Mouse (Mus musculus) midbrain, embryonic 14.5 days (tissue): ENCODE data around the gene Plxnb2. TPM values are rescaled to one million over a fixed set of nuclear protein-coding genes. Genes with fewer than 3 reads are reported as not detected.

Source experiments
- ATAC-seq: fragments of 200-750 bp; cut with Nextera tagmentation; 2 replicates; pipeline ENCODE4 v1.8.0; 2017; ENCODE audit warnings: moderate number of reproducible peaks, moderate library complexity; ENCODE audit not compliant: low FRiP score, low TSS enrichment
- DNase-seq: peaks from one replicate; pipeline ENCODE4 v3.0.0-alpha.2; 2015
- H3K27ac ChIP-seq: fragments of 300-500 bp; sonication (generic); replicated peaks from 2 replicates; pipeline ENCODE4 v1.5.1; 2014; ENCODE audit warnings: mild to moderate bottlenecking, low read depth, low read length, moderate library complexity
- H3K27me3 ChIP-seq: fragments of 300-500 bp; sonication (generic); 2 replicates; pipeline ENCODE4 v1.6.1; 2014; ENCODE audit warnings: low read length, control low read depth, mixed read lengths; ENCODE audit not compliant: control insufficient read depth, insufficient read depth
- H3K36me3 ChIP-seq: fragments of 300-500 bp; sonication (generic); 2 replicates; pipeline ENCODE4 v1.6.1; 2014; ENCODE audit warnings: low read length, control low read depth; ENCODE audit not compliant: control insufficient read depth, insufficient read depth
- H3K4me1 ChIP-seq: fragments of 300-500 bp; sonication (generic); 2 replicates; pipeline ENCODE4 v1.6.1; 2014; ENCODE audit warnings: mild to moderate bottlenecking, antibody characterized with exemption, low read length, control low read depth; ENCODE audit not compliant: control insufficient read depth, insufficient read depth
- H3K4me2 ChIP-seq: fragments of 300-500 bp; sonication (generic); 2 replicates; pipeline ENCODE4 v1.6.1; 2014; ENCODE audit warnings: mild to moderate bottlenecking, low read length, moderate library complexity
- H3K4me3 ChIP-seq: fragments of 300-500 bp; sonication (generic); replicated peaks from 2 replicates; pipeline ENCODE4 v1.5.1; 2014; ENCODE audit warnings: low read depth, low read length
- H3K9ac ChIP-seq: fragments of 300-500 bp; sonication (generic); replicated peaks from 2 replicates; pipeline ENCODE4 v1.6.1; 2014; ENCODE audit warnings: mild to moderate bottlenecking, low read length, moderate library complexity
- H3K9me3 ChIP-seq: fragments of 300-500 bp; sonication (generic); 2 replicates; pipeline ENCODE4 v1.6.1; 2016; ENCODE audit warnings: low read length, control low read depth, mixed read lengths; ENCODE audit not compliant: control insufficient read depth
- WGBS: fragments of 180-500 bp; shearing (Covaris S2); extraction: QIAGEN DNeasy Blood & Tissue Kit; methylation state at CpG from one replicate; pipeline ENCODE4 v1.1.7; 2014; 5-methylcytosine and 5-hydroxymethylcytosine counted together
- polyA plus RNA-seq: library from polyadenylated mRNA; unstranded; fragments of >200 nt; fragmentation: Nextera tagmentation; extraction: Ambion mirVana; gene quantifications from 2 replicates; pipeline ENCODE4 v1.2.1, GENCODE M21; 2014

The Plxnb2 gene
- polyA plus RNA-seq, 1 experiment from 2014 or later, result 107 TPM

GRCm38 (mm10) chr15:89148496-89149270, 31.9 kb downstream of the Plxnb2 start:
- no peaks in the 10 kb centered on the region for H3K9me3 ChIP-seq
- WGBS, result 3% methylated on average over 25 of the region's 25 CpGs
- DNase-seq (no peak), ATAC-seq (no peak)
- peaks cover 39% of the 10 kb centered on the region for H3K4me1 ChIP-seq
- H3K4me2 ChIP-seq, result peak overlapping the region; percentile 79
- peak overlapping the region; percentile 73 for H3K4me3 ChIP-seq
- H3K27ac ChIP-seq, result peak overlapping the region; percentile 90
- H3K36me3 ChIP-seq, result peaks cover 24% of the 10 kb centered on the region
- peak overlapping the region; percentile 90 for H3K9ac ChIP-seq
- no peaks in the 10 kb centered on the region for H3K27me3 ChIP-seq

GRCm38 (mm10) chr15:89147895-89148294, 32.7 kb downstream of the Plxnb2 start:
- Histone ChIP-seq H3K27ac (0 out of 2 replicates have a peak overlapping the region, but pooled peaks have one; percentile 90), H3K27me3 (no peaks in the 10 kb centered on the region), H3K4me2 (peak overlapping the region; percentile 79), H3K9me3 (no peaks in the 10 kb centered on the region), H3K4me3 (peak overlapping the region; percentile 73), H3K4me1 (peaks cover 39% of the 10 kb centered on the region), H3K9ac (peak overlapping the region; percentile 90; the same call in 1 of the 2 replicates), H3K36me3 (peaks cover 29% of the 10 kb centered on the region)
- ATAC-seq (no peak), DNase-seq (no peak)
- WGBS, result 28% methylated on average over 4 of the region's 4 CpGs

DNA sequence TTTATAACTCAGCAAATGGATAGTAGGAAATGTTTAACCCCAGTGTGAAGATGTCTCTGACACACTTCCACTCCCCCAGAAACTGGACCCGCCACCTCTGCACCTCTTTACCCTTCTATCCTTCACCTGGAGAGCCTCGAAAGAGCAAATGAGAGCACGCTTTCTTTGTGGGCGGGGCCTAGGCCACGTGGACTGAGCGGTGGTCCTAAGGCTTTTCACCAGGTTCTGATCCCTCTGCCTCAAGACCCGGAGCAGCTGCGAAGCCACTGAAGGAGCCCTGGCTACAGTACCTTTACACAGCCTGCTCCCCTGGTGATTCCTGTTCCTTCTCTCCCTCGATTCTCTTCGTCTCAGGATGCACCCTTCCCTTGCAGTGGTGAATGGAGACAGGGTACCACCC, 33.1 kb downstream of the Plxnb2 start:
- Histone ChIP-seq H3K27ac (peak overlapping the region; percentile 85; the same call in 1 of the 2 replicates), H3K4me3 (peak overlapping the region; percentile 73), H3K36me3 (peaks cover 33% of the 10 kb centered on the region), H3K27me3 (no peaks in the 10 kb centered on the region), H3K4me2 (peak overlapping the region; percentile 79), H3K9ac (peak overlapping the region; percentile 70), H3K9me3 (no peaks in the 10 kb centered on the region), H3K4me1 (peaks cover 38% of the 10 kb centered on the region)
- WGBS, result 15% methylated on average over 10 of the region's 10 CpGs
- DNase-seq (peak; percentile 60), ATAC-seq (no peak)

GRCm38 (mm10) chr15:89147024-89147423, 33.6 kb downstream of the Plxnb2 start:
- Histone ChIP-seq H3K27ac (peak overlapping the region; percentile 85), H3K4me3 (peak overlapping the region; percentile 73), H3K4me1 (peaks cover 34% of the 10 kb centered on the region), H3K27me3 (no peaks in the 10 kb centered on the region), H3K9ac (peak overlapping the region; percentile 70), H3K36me3 (peaks cover 34% of the 10 kb centered on the region), H3K4me2 (peak overlapping the region; percentile 79), H3K9me3 (no peaks in the 10 kb centered on the region)
- DNase-seq (peak; percentile 71), ATAC-seq (no peak)
- 5% methylated on average over 16 of the region's 16 CpGs for WGBS

GRCm38 (mm10) chr15:89146537-89146936, 34.1 kb downstream of the Plxnb2 start:
- Histone ChIP-seq H3K4me1 (peaks cover 33% of the 10 kb centered on the region), H3K9me3 (no peaks in the 10 kb centered on the region), H3K27me3 (no peaks in the 10 kb centered on the region), H3K4me2 (peak overlapping the region; percentile 79), H3K27ac (peak overlapping the region; percentile 85), H3K4me3 (peak overlapping the region; percentile 73), H3K36me3 (peaks cover 34% of the 10 kb centered on the region), H3K9ac (peak overlapping the region; percentile 70)
- ATAC-seq (no peak), DNase-seq (peak; percentile 74)
- 1% methylated on average over 27 of the region's 27 CpGs for WGBS

GRCm38 (mm10) chr15:89145813-89146350, 34.7 kb downstream of the Plxnb2 start:
- WGBS, result 83% methylated on average over 24 of the region's 24 CpGs
- H3K27ac ChIP-seq, result no peak overlapping the region

GRCm38 (mm10) chr15:89144965-89145364, 35.6 kb downstream of the Plxnb2 start:
- no peak overlapping the region for H3K9ac ChIP-seq
- H3K36me3 ChIP-seq, result peaks cover 34% of the 10 kb centered on the region
- DNase-seq, result no peak
- H3K4me3 ChIP-seq, result no peak overlapping the region
- peaks cover 40% of the 10 kb centered on the region for H3K4me1 ChIP-seq
- 94% methylated on average over 11 of the region's 11 CpGs for WGBS
- no peak overlapping the region for H3K4me2 ChIP-seq
- H3K9me3 ChIP-seq, result no peaks in the 10 kb centered on the region
- H3K27ac ChIP-seq, result no peak overlapping the region
- ATAC-seq, result no peak
- H3K27me3 ChIP-seq, result no peaks in the 10 kb centered on the region

More at GRCm38 (mm10) chr15:89145813-89146350, 34.7 kb downstream of the Plxnb2 start:
- H3K27me3 ChIP-seq, result no peaks in the 10 kb centered on the region
- peak overlapping the region; percentile 73 for H3K4me3 ChIP-seq
- DNase-seq, result no peak
- H3K4me2 ChIP-seq, result peak overlapping the region; percentile 79
- H3K9me3 ChIP-seq, result no peaks in the 10 kb centered on the region
- H3K4me1 ChIP-seq, result peaks cover 36% of the 10 kb centered on the region
- peaks cover 34% of the 10 kb centered on the region for H3K36me3 ChIP-seq
- no peak overlapping the region; the same call in 1 of the 2 replicates for H3K9ac ChIP-seq
- no peak for ATAC-seq

DNA sequence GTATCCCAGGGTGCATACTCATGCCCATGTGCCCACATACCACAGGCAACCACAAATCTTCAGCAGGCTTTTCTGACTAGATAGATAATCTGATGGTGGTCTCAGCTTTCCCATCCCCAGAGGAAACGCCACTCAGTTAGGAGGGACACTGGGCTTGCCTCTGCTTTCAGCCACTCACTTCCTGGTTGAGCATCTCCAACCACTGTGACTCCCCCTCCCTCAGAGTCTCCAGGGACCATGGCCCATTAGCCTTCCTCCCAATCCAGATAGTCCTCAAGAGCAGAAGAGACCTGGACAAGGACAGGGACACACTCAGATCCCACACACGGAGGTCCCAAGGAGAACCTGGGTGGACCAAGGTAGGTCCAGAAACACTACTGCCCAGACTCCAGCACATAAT, 37.5 kb downstream of the Plxnb2 start:
- ATAC-seq, result no peak
- WGBS, result 79% methylated on average over 2 of the region's 2 CpGs
- DNase-seq, result no peak
- no peaks in the 10 kb centered on the region for H3K27me3 ChIP-seq
- no peak overlapping the region for H3K4me2 ChIP-seq
- no peaks in the 10 kb centered on the region for H3K9me3 ChIP-seq
- H3K36me3 ChIP-seq, result peaks cover 34% of the 10 kb centered on the region
- H3K4me3 ChIP-seq, result no peak overlapping the region
- H3K27ac ChIP-seq, result no peak overlapping the region
- H3K4me1 ChIP-seq, result peaks cover 36% of the 10 kb centered on the region
- no peak overlapping the region for H3K9ac ChIP-seq
